Mouse (Mus musculus) MEL (cell line): ENCODE data around the gene Sgms1. TPM values are rescaled to one million over a fixed set of nuclear protein-coding genes. Genes with fewer than 3 reads are reported as not detected.
A peak's percentile ranks its signal among the peaks of the same experiment; 100 is the strongest.

ENCODE experiments used
- DNase-seq: peaks from one replicate; pipeline ENCODE4 v3.0.0; 2011; ENCODE audit warnings: low read depth, low spot score
- H3K27ac ChIP-seq: 2 replicates; pipeline ENCODE4 v1.5.1; 2012; ENCODE audit warnings: low read depth, mild to moderate bottlenecking, control low read depth, low read length, moderate library complexity; ENCODE audit not compliant: control insufficient read depth
- H3K27me3 ChIP-seq, 2 experiments: fragments of 150-350 bp in 1 of 2; sonication (generic) in 1 of 2; 2 replicates each; pipeline ENCODE4 v1.6.1; 2012; ENCODE audit warnings: low read length in 2 of 2, mild to moderate bottlenecking in 2 of 2, improper control_type of control experiment in 1 of 2, moderate library complexity in 1 of 2; ENCODE audit not compliant: insufficient read depth in 2 of 2, control insufficient read depth in 1 of 2
- H3K36me3 ChIP-seq, 2 experiments: 2 replicates each; pipeline ENCODE4 v1.6.1; 2012 to 2014; ENCODE audit warnings: low read length in 2 of 2, improper control_type of control experiment in 1 of 2, inconsistent platforms in 1 of 2, mild to moderate bottlenecking in 1 of 2; ENCODE audit not compliant: insufficient read depth in 2 of 2, control insufficient read depth in 1 of 2
- H3K4me1 ChIP-seq, 2 experiments: fragments of 150-350 bp in 1 of 2; sonication (generic) in 1 of 2; 2 replicates each; pipeline ENCODE4 v1.6.1; 2012; ENCODE audit warnings: low read length in 2 of 2, improper control_type of control experiment in 1 of 2, mild to moderate bottlenecking in 1 of 2; ENCODE audit not compliant: insufficient read depth in 2 of 2, control insufficient read depth in 1 of 2
- H3K4me3 ChIP-seq, 2 experiments: fragments of 150-350 bp in 1 of 2; sonication (generic) in 1 of 2; 2 replicates each; pipeline ENCODE4 v1.5.1; 2012; ENCODE audit warnings: low read depth in 2 of 2, low read length in 2 of 2, mild to moderate bottlenecking in 2 of 2, moderate library complexity in 2 of 2, control low read depth in 1 of 2, improper control_type of control experiment in 1 of 2; ENCODE audit not compliant: control insufficient read depth in 1 of 2, insufficient read depth in 1 of 2
- H3K79me2 ChIP-seq: 2 replicates; pipeline ENCODE4 v1.6.1; 2012; ENCODE audit warnings: mild to moderate bottlenecking, low read length, moderate library complexity; ENCODE audit not compliant: control insufficient read depth, poor library complexity, insufficient read depth
- H3K9ac ChIP-seq: 2 replicates; pipeline ENCODE4 v1.6.1; 2012; ENCODE audit warnings: low read depth, mild to moderate bottlenecking, control low read depth, low read length, moderate library complexity; ENCODE audit not compliant: control insufficient read depth, poor library complexity, severe bottlenecking
- H3K9me3 ChIP-seq: fragments of 150-350 bp; sonication (generic); replicated peaks from 2 replicates; pipeline ENCODE4 v1.6.1; 2012; ENCODE audit warnings: mild to moderate bottlenecking, low read length, improper control_type of control experiment, moderate library complexity; ENCODE audit not compliant: insufficient read depth
- BHLHE40 ChIP-seq: IDR thresholded peaks from 2 replicates; pipeline ENCODE4 v1.6.1; 2012; ENCODE audit warnings: low read depth, mild to moderate bottlenecking, inconsistent platforms, low read length, improper control_type of control experiment, borderline replicate concordance
- CHD2 ChIP-seq: IDR thresholded peaks from 2 replicates; pipeline ENCODE4 v1.6.1; 2011; ENCODE audit warnings: low read length, improper control_type of control experiment
- ELF1 ChIP-seq: IDR thresholded peaks from 2 replicates; pipeline ENCODE4 v1.6.1; 2014; ENCODE audit warnings: low read depth, mild to moderate bottlenecking, inconsistent platforms, low read length, improper control_type of control experiment, moderate library complexity
- EP300 ChIP-seq, 2 experiments: IDR thresholded peaks; 2 replicates each; pipeline ENCODE4 v1.6.1; 2011; ENCODE audit warnings: improper control_type of control experiment in 2 of 2, low read length in 2 of 2, low read depth in 1 of 2, mild to moderate bottlenecking in 1 of 2
- ETS1 ChIP-seq: IDR thresholded peaks from 2 replicates; pipeline ENCODE4 v1.6.1; 2012; ENCODE audit warnings: low read depth, mild to moderate bottlenecking, inconsistent platforms, low read length, improper control_type of control experiment, moderate library complexity
- GABPA ChIP-seq: IDR thresholded peaks from 2 replicates; pipeline ENCODE4 v1.6.1; 2012; ENCODE audit warnings: low read depth, mild to moderate bottlenecking, inconsistent platforms, low read length, improper control_type of control experiment, moderate library complexity
- GATA1 ChIP-seq: IDR thresholded peaks from 2 replicates; pipeline ENCODE4 v1.6.1; 2011; ENCODE audit warnings: low read depth, low read length, improper control_type of control experiment
- HCFC1 ChIP-seq: IDR thresholded peaks from 2 replicates; pipeline ENCODE4 v1.6.1; 2012; ENCODE audit warnings: low read depth, mild to moderate bottlenecking, inconsistent platforms, low read length, improper control_type of control experiment, moderate library complexity
- MAFK ChIP-seq: IDR thresholded peaks from 2 replicates; pipeline ENCODE4 v1.6.1; 2011; ENCODE audit warnings: low read depth, mild to moderate bottlenecking, low read length, improper control_type of control experiment, borderline replicate concordance
- MAZ ChIP-seq: IDR thresholded peaks from 2 replicates; pipeline ENCODE4 v1.6.1; 2012; ENCODE audit warnings: low read depth, mild to moderate bottlenecking, inconsistent platforms, low read length, improper control_type of control experiment
- MXI1 ChIP-seq: IDR thresholded peaks from 2 replicates; pipeline ENCODE4 v1.6.1; 2011; ENCODE audit warnings: mild to moderate bottlenecking, low read depth, low read length, improper control_type of control experiment
- MYB ChIP-seq: IDR thresholded peaks from 2 replicates; pipeline ENCODE4 v1.6.1; 2011; ENCODE audit warnings: mild to moderate bottlenecking, low read depth, low read length, improper control_type of control experiment
- MYC ChIP-seq: IDR thresholded peaks from 2 replicates; pipeline ENCODE4 v1.6.1; 2011; ENCODE audit warnings: low read depth, mild to moderate bottlenecking, low read length, improper control_type of control experiment, moderate library complexity
- NELFE ChIP-seq: IDR thresholded peaks from 2 replicates; pipeline ENCODE4 v1.6.1; 2011; ENCODE audit warnings: low read depth, low read length, improper control_type of control experiment
- NRF1 ChIP-seq: IDR thresholded peaks from 2 replicates; pipeline ENCODE4 v1.6.1; 2014; ENCODE audit warnings: low read depth, mild to moderate bottlenecking, inconsistent platforms, low read length, improper control_type of control experiment, moderate library complexity; ENCODE audit not compliant: poor library complexity, insufficient read depth, severe bottlenecking
- POLR2A ChIP-seq, 2 experiments: IDR thresholded peaks; 2 replicates each; pipeline ENCODE4 v1.6.1; 2011 to 2012; ENCODE audit warnings: low read length in 2 of 2, mild to moderate bottlenecking in 2 of 2, control low read depth in 1 of 2, improper control_type of control experiment in 1 of 2, low read depth in 1 of 2, moderate library complexity in 1 of 2; ENCODE audit not compliant: control insufficient read depth in 1 of 2, insufficient read depth in 1 of 2, poor library complexity in 1 of 2
- POLR2AphosphoS5 ChIP-seq: IDR thresholded peaks from 2 replicates; pipeline ENCODE4 v1.6.1; 2012; ENCODE audit warnings: low read depth, borderline replicate concordance, mild to moderate bottlenecking, inconsistent platforms, low read length, moderate library complexity, mixed read lengths
- RAD21 ChIP-seq: IDR thresholded peaks from 2 replicates; pipeline ENCODE4 v1.6.1; 2011; ENCODE audit warnings: mild to moderate bottlenecking, low read depth, low read length, improper control_type of control experiment
- RCOR1 ChIP-seq: IDR thresholded peaks from 2 replicates; pipeline ENCODE4 v1.6.1; 2012; ENCODE audit warnings: low read depth, mild to moderate bottlenecking, inconsistent platforms, low read length, improper control_type of control experiment
- TAL1 ChIP-seq: IDR thresholded peaks from 2 replicates; pipeline ENCODE4 v1.6.1; 2012; ENCODE audit warnings: mild to moderate bottlenecking, inconsistent platforms, low read length, moderate library complexity, mixed read lengths
- TBP ChIP-seq: IDR thresholded peaks from 2 replicates; pipeline ENCODE4 v1.8.0; 2011; ENCODE audit warnings: low read depth, low read length, improper control_type of control experiment
- TCF12 ChIP-seq: IDR thresholded peaks from 2 replicates; pipeline ENCODE4 v1.6.1; 2014; ENCODE audit warnings: low read depth, mild to moderate bottlenecking, inconsistent platforms, low read length, improper control_type of control experiment, moderate library complexity
- UBTF ChIP-seq: IDR thresholded peaks from 2 replicates; pipeline ENCODE4 v1.6.1; 2012; ENCODE audit warnings: low read depth, mild to moderate bottlenecking, inconsistent platforms, low read length, improper control_type of control experiment, moderate library complexity, borderline replicate concordance; ENCODE audit not compliant: insufficient read depth
- USF2 ChIP-seq, 2 experiments: IDR thresholded peaks; 2 replicates each; pipeline ENCODE4 v1.6.1; 2011 to 2012; ENCODE audit warnings: improper control_type of control experiment in 2 of 2, low read length in 2 of 2, borderline replicate concordance in 1 of 2, inconsistent platforms in 1 of 2, low read depth in 1 of 2, mild to moderate bottlenecking in 1 of 2; ENCODE audit not compliant: insufficient read depth in 1 of 2
- ZC3H11A ChIP-seq: IDR thresholded peaks from 2 replicates; pipeline ENCODE4 v1.6.1; 2012; ENCODE audit warnings: low read depth, mild to moderate bottlenecking, inconsistent platforms, low read length, improper control_type of control experiment
- ZKSCAN1 ChIP-seq: IDR thresholded peaks from 2 replicates; pipeline ENCODE4 v1.6.1; 2012; ENCODE audit warnings: low read depth, mild to moderate bottlenecking, inconsistent platforms, low read length, improper control_type of control experiment, moderate library complexity
- ZMIZ1 ChIP-seq: IDR thresholded peaks from 2 replicates; pipeline ENCODE4 v1.6.1; 2012; ENCODE audit warnings: low read depth, mild to moderate bottlenecking, inconsistent platforms, low read length, improper control_type of control experiment, moderate library complexity
- ZNF384 ChIP-seq: IDR thresholded peaks from 2 replicates; pipeline ENCODE4 v1.6.1; 2012; ENCODE audit warnings: low read depth, mild to moderate bottlenecking, inconsistent platforms, low read length, improper control_type of control experiment
- polyA plus RNA-seq, 2 experiments: library from polyadenylated mRNA; stranded (reverse) in 1 of 2; unstranded in 1 of 2; fragments of >175 nt in 1 of 2; fragments of >200 nt in 1 of 2; gene quantifications; 2 replicates each; pipeline versions ENCODE4 v1.2.1 to v1.2.4; 2012; ENCODE audit warnings: low replicate concordance in 2 of 2, low read depth in 1 of 2; ENCODE audit not compliant: insufficient read length in 2 of 2, insufficient read depth in 1 of 2, missing spikeins in 1 of 2
- total RNA-seq: library from RNA; depleted of rRNA; stranded (reverse); fragments of 300-350 nt; gene quantifications from 2 replicates; pipeline ENCODE4 v1.2.3, GENCODE M21; 2012

Sgms1 gene
- total and polyA plus RNA-seq, 3 experiments, result 16.3 to 18.5 TPM; not detected in 1

- DNase-seq, result peak; percentile 7
- TF ChIP-seq MYC (no peak), RCOR1 (no peak), ZKSCAN1 (no peak), UBTF (no peak), ETS1 (no peak), USF2 (IDR thresholded peaks at IDR 0.05; ENCODE audit: borderline replicate concordance in 1 of 2, insufficient read depth in 1 of 2, low read depth in 1 of 2, low read length in 2 of 2) (no peak), MAFK (no peak), ZMIZ1 (no peak), MXI1 (no peak), NELFE (no peak), NRF1 (no peak), POLR2A (IDR thresholded peaks at IDR 0.05; ENCODE audit: control insufficient read depth in 1 of 2, insufficient read depth in 1 of 2, low read depth in 1 of 2, low read length in 2 of 2, poor library complexity in 1 of 2) (no peak), RAD21 (no peak), ELF1 (no peak), BHLHE40 (no peak), POLR2AphosphoS5 (no peak)
- Histone ChIP-seq H3K4me3 (no peak overlapping the region), H3K79me2 (no peaks in the 10 kb centered on the region), H3K27ac (no peak overlapping the region), H3K4me1 (peaks cover 3 to 7% of the 10 kb centered on the region in 2 experiments; a peak in 3 of 4 replicates), H3K9ac (no peak overlapping the region), H3K9me3 (no peaks in the 10 kb centered on the region), H3K36me3 (peaks cover 0 to 2% of the 10 kb centered on the region in 2 experiments; a peak in 2 of 4 replicates), H3K27me3 (no peaks in the 10 kb centered on the region)
Observed at GRCm38 (mm10) chr19:32088570-32088969, 300.9 kb downstream of the Sgms1 start.

- peak; percentile 80 for DNase-seq
- H3K4me3 ChIP-seq, result peak overlapping the region; percentile 55 to 77
- H3K9me3 ChIP-seq, result no peaks in the 10 kb centered on the region
- no peaks in the 10 kb centered on the region for H3K27me3 ChIP-seq
- peaks cover 0 to 2% of the 10 kb centered on the region in 2 experiments; a peak in 2 of 4 replicates for H3K36me3 ChIP-seq
- TF ChIP-seq UBTF (no peak), ZNF384 (0 out of 2 replicates have a peak, but pooled peaks have one; percentile 8), TAL1 (no peak), HCFC1 (no peak), RCOR1 (peak; percentile 68; the same call in 1 of the 2 replicates), MYB (0 out of 2 replicates have a peak, but pooled peaks have one; percentile 1), ZC3H11A (0 out of 2 replicates have a peak, but pooled peaks have one; percentile 13), MAZ (no peak), EP300 (IDR thresholded peaks at IDR 0.05; ENCODE audit: low read depth in 1 of 2, low read length in 2 of 2) (peak; percentile 73 to 82), GABPA (no peak), TBP (no peak), USF2 (IDR thresholded peaks at IDR 0.05; ENCODE audit: borderline replicate concordance in 1 of 2, insufficient read depth in 1 of 2, low read depth in 1 of 2, low read length in 2 of 2) (no peak), CHD2 (no peak), GATA1 (peak; percentile 69), POLR2A (IDR thresholded peaks at IDR 0.05; ENCODE audit: control insufficient read depth in 1 of 2, insufficient read depth in 1 of 2, low read depth in 1 of 2, low read length in 2 of 2, poor library complexity in 1 of 2) (no peak), TCF12 (peak; percentile 48; the same call in 1 of the 2 replicates), ETS1 (peak; percentile 80)
- no peaks in the 10 kb centered on the region for H3K79me2 ChIP-seq
- H3K9ac ChIP-seq, result peak overlapping the region; percentile 19
- peak overlapping the region; percentile 56 for H3K27ac ChIP-seq
- peaks cover 3 to 7% of the 10 kb centered on the region in 2 experiments; a peak in 3 of 4 replicates for H3K4me1 ChIP-seq
Observed at GRCm38 (mm10) chr19:32087736-32088470, 301.6 kb downstream of the Sgms1 start.
